In genomic region chr8:126946444-126946843, GRCm38 (mm10) we compare ENCODE assay signal across 9 mouse cellular contexts. TPM values are rescaled to one million over a fixed set of nuclear protein-coding genes. Genes with fewer than 3 reads are reported as not detected.
DNase-seq lines count a peak whose midpoint lies in the region; ATAC-seq and TF ChIP-seq lines count a peak whose summit lies in the region.
"Had no signal": no experiment of that assay in that cellular context is flagged by ENCODE, and none has a peak within 500 bp of the region (broad histone marks: within the 10 kb centered on the region; RNA-seq: fewer than 3 reads in every experiment).

No protein-coding gene starts in this region.

- no peak for TF ChIP-seq CTCF in lung, postnatal 0 days (IDR thresholded peaks at IDR 0.05)

- H3K4me1 ChIP-seq in lung, embryonic 16.5 days (replicated peaks; ENCODE audit: control insufficient read depth, insufficient read depth, low read length): peaks cover 10% of the 10 kb centered on the region; the same call in 1 of the 2 replicates
- H3K4me1 ChIP-seq in lung, postnatal 0 days (ENCODE audit: insufficient read depth, low read depth, low read length): peaks cover 7% of the 10 kb centered on the region
- peaks cover 17% of the 10 kb centered on the region for H3K4me1 ChIP-seq in neural tube, embryonic 14.5 days (ENCODE audit: control insufficient read depth, insufficient read depth, low read length)

- H3K36me3 ChIP-seq in lung, embryonic 16.5 days (ENCODE audit: control insufficient read depth, insufficient read depth, low read length): peaks cover 13% of the 10 kb centered on the region; the same call in 1 of the 2 replicates
- H3K36me3 ChIP-seq in lung, postnatal 0 days (ENCODE audit: insufficient read depth, low read length): peaks cover 18% of the 10 kb centered on the region; the same call in 1 of the 2 replicates
- peaks cover 12% of the 10 kb centered on the region for H3K36me3 ChIP-seq in neural tube, embryonic 14.5 days (ENCODE audit: control insufficient read depth, insufficient read depth, low read length)

- no peak overlapping the region for H3K27ac ChIP-seq in lung, embryonic 16.5 days (ENCODE audit: low read length)
- H3K27ac ChIP-seq in lung, postnatal 0 days (ENCODE audit: low read length): no peak overlapping the region
- no peak overlapping the region; the same call in 1 of the 2 replicates for H3K27ac ChIP-seq in neural tube, embryonic 14.5 days (ENCODE audit: low read depth, low read length)

- no peaks in the 10 kb centered on the region for H3K27me3 ChIP-seq in lung, embryonic 16.5 days (ENCODE audit: control insufficient read depth, insufficient read depth, low read depth, low read length)
- H3K27me3 ChIP-seq in lung, postnatal 0 days (replicated peaks; ENCODE audit: insufficient read depth, low read length): no peaks in the 10 kb centered on the region
- no peaks in the 10 kb centered on the region for H3K27me3 ChIP-seq in neural tube, embryonic 14.5 days (ENCODE audit: control insufficient read depth, insufficient read depth, low read length)

- H3K9ac ChIP-seq in lung, embryonic 16.5 days (ENCODE audit: low read length): peak overlapping the region; percentile 93
- no peak overlapping the region for H3K9ac ChIP-seq in lung, postnatal 0 days (replicated peaks; ENCODE audit: low read depth)
- no peak overlapping the region; the same call in 1 of the 2 replicates for H3K9ac ChIP-seq in neural tube, embryonic 14.5 days (replicated peaks; ENCODE audit: low read depth, low read length)

- peak; percentile 20; the same call in 1 of the 2 replicates for ATAC-seq in frontal cortex, adult (ENCODE audit: low TSS enrichment)
- ATAC-seq in lung, embryonic 16.5 days (ENCODE audit: low read depth): no peak
- no peak for ATAC-seq in lung, postnatal 0 days
- ATAC-seq in neural tube, embryonic 14.5 days (ENCODE audit: low read depth): no peak

- H3K9me3 ChIP-seq in lung, embryonic 16.5 days (ENCODE audit: control insufficient read depth, low read length): no peaks in the 10 kb centered on the region
- no peaks in the 10 kb centered on the region for H3K9me3 ChIP-seq in lung, postnatal 0 days (ENCODE audit: low read length)
- no peaks in the 10 kb centered on the region for H3K9me3 ChIP-seq in neural tube, embryonic 14.5 days (ENCODE audit: control insufficient read depth, low read length)
- H3K9me3 ChIP-seq: G1E had no signal

- H3K4me3 ChIP-seq in lung, embryonic 16.5 days (ENCODE audit: low read length): no peak overlapping the region
- no peak overlapping the region for H3K4me3 ChIP-seq in lung, postnatal 0 days (ENCODE audit: low read depth, low read length)
- peak overlapping the region; percentile 68; the same call in 1 of the 2 replicates for H3K4me3 ChIP-seq in neural tube, embryonic 14.5 days (ENCODE audit: low read depth, low read length)

- TF ChIP-seq EP300 in lung, postnatal 0 days (IDR thresholded peaks at IDR 0.05): no peak

- peak overlapping the region; percentile 69; the same call in 1 of the 2 replicates for H3K4me2 ChIP-seq in lung, embryonic 16.5 days (ENCODE audit: low read depth, low read length)
- no peak overlapping the region for H3K4me2 ChIP-seq in lung, postnatal 0 days (replicated peaks; ENCODE audit: low read depth, low read length)
- peak overlapping the region; percentile 92; the same call in 1 of the 2 replicates for H3K4me2 ChIP-seq in neural tube, embryonic 14.5 days (ENCODE audit: low read depth, low read length)

- no peak for DNase-seq in frontal cortex, postnatal 14 days (ENCODE audit: low spot score in 2 of 2)
- no peak for DNase-seq in lung, postnatal 0 days (ENCODE audit: low spot score)
- DNase-seq in induced T-regulatory cell, adult 2 months (ENCODE audit: low read depth): peak; percentile 25
- no peak for DNase-seq in kidney, postnatal 25 days
- no peak for DNase-seq in urinary bladder, adult 2 months (ENCODE audit: low spot score)

- WGBS in lung, embryonic 16.5 days: 74% methylated on average over 7 of the region's 7 CpGs
- WGBS in lung, postnatal 0 days: 67% methylated on average over 7 of the region's 7 CpGs
- WGBS in neural tube, embryonic 14.5 days: 74% methylated on average over 7 of the region's 7 CpGs

RNA-seq across cellular contexts. Expression of gene Tomm20, which starts 0.8 kb away (rescaled TPM):
- 188 and 206 TPM in 2 replicates for polyA plus RNA-seq in lung, embryonic 16.5 days (2015; fragmentation: Nextera tagmentation; extraction: Ambion mirVana)
- polyA plus RNA-seq in lung, postnatal 0 days (2015; fragmentation: Nextera tagmentation; extraction: Ambion mirVana): 138 and 155 TPM in 2 replicates
- 219 and 222 TPM in 2 replicates for polyA plus RNA-seq in neural tube, embryonic 14.5 days (2014; fragmentation: Nextera tagmentation; extraction: Ambion mirVana)
- polyA plus RNA-seq in urinary bladder, adult 2 months (2012; rRNA removed): 62.4 and 118 TPM in 2 replicates

RNA-seq across cellular contexts. Expression of gene Rbm34, which starts 24.4 kb away (rescaled TPM):
- 16.7 and 17.1 TPM in 2 replicates for polyA plus RNA-seq in lung, embryonic 16.5 days (2015; fragmentation: Nextera tagmentation; extraction: Ambion mirVana)
- polyA plus RNA-seq in lung, postnatal 0 days (2015; fragmentation: Nextera tagmentation; extraction: Ambion mirVana): 15.5 and 18.9 TPM in 2 replicates
- polyA plus RNA-seq in neural tube, embryonic 14.5 days (2014; fragmentation: Nextera tagmentation; extraction: Ambion mirVana): 25.4 and 26.4 TPM in 2 replicates
- 8.4 and 10.3 TPM in 2 replicates for polyA plus RNA-seq in urinary bladder, adult 2 months (2012; rRNA removed)
